Mouse (Mus musculus) cerebellum, adult 2 months (tissue): Measurements from ENCODE around the gene Ube2j1.

Experiments
- CTCF ChIP-seq: fragments of 200-500 bp; IDR thresholded peaks from 2 replicates; pipeline ENCODE4 v1.5.1; 2011; ENCODE audit warnings: low read depth, mild to moderate bottlenecking, control low read depth, low read length, moderate library complexity, borderline replicate concordance; ENCODE audit not compliant: insufficient read depth
- POLR2A ChIP-seq: fragments of 200-500 bp; IDR thresholded peaks from 2 replicates; pipeline ENCODE4 v1.6.1; 2011; ENCODE audit warnings: low read length, control low read depth, borderline replicate concordance; ENCODE audit not compliant: insufficient read depth

GRCm38 (mm10) chr4:33006844-33007243 is 24.4 kb upstream of the Ube2j1 start:
- no peak for TF ChIP-seq POLR2A
- TF ChIP-seq CTCF = no peak
